In the genomic region with DNA sequence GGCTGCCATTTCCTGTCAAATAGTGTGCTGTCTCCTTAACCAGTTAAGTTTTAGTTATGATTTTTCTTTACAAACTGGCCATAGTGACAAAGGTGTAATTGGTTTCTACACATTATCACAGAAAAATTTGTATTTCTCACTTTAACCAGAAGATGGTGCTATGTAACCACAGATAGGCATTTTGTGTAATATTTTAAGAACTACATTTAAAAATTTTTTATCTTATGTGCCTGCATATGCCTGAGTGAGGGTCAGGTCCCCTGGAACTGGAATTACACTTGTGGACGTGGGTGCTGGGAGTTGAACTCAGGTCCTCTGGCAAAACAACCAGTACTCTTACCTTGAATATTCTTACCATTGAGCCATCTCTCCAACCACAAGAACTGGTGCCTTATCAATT, we compare ENCODE assay signal across 9 mouse cellular contexts. TPM values are rescaled to one million over a fixed set of nuclear protein-coding genes. Genes with fewer than 3 reads are reported as not detected.
DNase-seq lines count a peak whose midpoint lies in the region; ATAC-seq and TF ChIP-seq lines count a peak whose summit lies in the region.
"Had no signal": no experiment of that assay in that cellular context is flagged by ENCODE, and none has a peak within 500 bp of the region (broad histone marks: within the 10 kb centered on the region; RNA-seq: fewer than 3 reads in every experiment).

No protein-coding gene starts in this region.

- no peaks in the 10 kb centered on the region for H3K9me3 ChIP-seq in forebrain, embryonic 14.5 days (replicated peaks; ENCODE audit: control insufficient read depth, low read length)
- no peaks in the 10 kb centered on the region for H3K9me3 ChIP-seq in forebrain, embryonic 13.5 days (replicated peaks)
- H3K9me3 ChIP-seq in liver, embryonic 14.5 days (ENCODE audit: control insufficient read depth, low read length) = no peaks in the 10 kb centered on the region
- H3K9me3 ChIP-seq: liver, embryonic 13.5 days had no signal

- no peak overlapping the region for H3K4me2 ChIP-seq in forebrain, embryonic 14.5 days (ENCODE audit: low read length)
- no peak overlapping the region for H3K4me2 ChIP-seq in forebrain, embryonic 13.5 days
- no peak overlapping the region for H3K4me2 ChIP-seq in liver, embryonic 14.5 days (ENCODE audit: low read depth)
- H3K4me2 ChIP-seq: liver, embryonic 13.5 days had no signal

- WGBS in forebrain, embryonic 14.5 days = 71% methylated on average over 1 of the region's 1 CpGs
- 65% methylated on average over 1 of the region's 1 CpGs for WGBS in forebrain, embryonic 13.5 days
- 32% methylated on average over 1 of the region's 1 CpGs for WGBS in liver, embryonic 14.5 days (ENCODE audit: insufficient replicate concordance)

- no peak for ATAC-seq in forebrain, embryonic 14.5 days
- ATAC-seq in forebrain, embryonic 13.5 days = no peak; the same call in 1 of the 2 replicates
- ATAC-seq in liver, embryonic 14.5 days (ENCODE audit: insufficient read depth) = no peak

- no peak for TF ChIP-seq EP300 in liver, embryonic 14.5 days (IDR thresholded peaks at IDR 0.05; ENCODE audit: low read depth)

- peaks cover 48% of the 10 kb centered on the region for H3K36me3 ChIP-seq in forebrain, embryonic 14.5 days (ENCODE audit: control insufficient read depth, insufficient read depth, low read length)
- peaks cover 47% of the 10 kb centered on the region for H3K36me3 ChIP-seq in forebrain, embryonic 13.5 days (ENCODE audit: poor library complexity, severe bottlenecking)
- peaks cover 77% of the 10 kb centered on the region for H3K36me3 ChIP-seq in liver, embryonic 14.5 days (replicated peaks; ENCODE audit: control insufficient read depth, insufficient read depth, low read depth)

- H3K9ac ChIP-seq in forebrain, embryonic 14.5 days (ENCODE audit: low read length) = no peak overlapping the region
- no peak overlapping the region for H3K9ac ChIP-seq in forebrain, embryonic 13.5 days
- no peak overlapping the region for H3K9ac ChIP-seq in liver, embryonic 14.5 days (replicated peaks)
- H3K9ac ChIP-seq: liver, embryonic 13.5 days had no signal

- no peaks in the 10 kb centered on the region for H3K4me1 ChIP-seq in forebrain, embryonic 14.5 days (ENCODE audit: control insufficient read depth, insufficient read depth, low read length)
- H3K4me1 ChIP-seq in forebrain, embryonic 13.5 days = peaks cover 4% of the 10 kb centered on the region; the same call in 1 of the 2 replicates
- peaks cover 0 to 8% of the 10 kb centered on the region in 2 experiments; a peak in 2 of 4 replicates for H3K4me1 ChIP-seq in liver, embryonic 14.5 days (replicated peaks; ENCODE audit: control insufficient read depth in 2 of 2, insufficient read depth in 2 of 2, low read length in 1 of 2)

- TF ChIP-seq CTCF in liver, embryonic 14.5 days (IDR thresholded peaks at IDR 0.05; ENCODE audit: low read depth) = peak; percentile 39; the same call in 1 of the 2 replicates

- DNase-seq in forebrain, embryonic 14.5 days (ENCODE audit: low spot score) = peak; percentile 63
- no peak for DNase-seq in liver, embryonic 14.5 days (ENCODE audit: low read depth in 3 of 3, low spot score in 3 of 3)
- DNase-seq in liver (no peak), MEL-GATA-1-ER (ENCODE audit: extremely low read depth, low read depth) (peak; percentile 32)
- peak; percentile 29 for DNase-seq in retina, adult 2 months (ENCODE audit: low read depth, low spot score)
- DNase-seq in left cerebral cortex, adult 9 months (ENCODE audit: low spot score in 2 of 2) = no peak
- DNase-seq in thymus, postnatal 4 days = no peak
- DNase-seq: liver, embryonic 13.5 days had no signal

- no peak overlapping the region for H3K27ac ChIP-seq in forebrain, embryonic 14.5 days (ENCODE audit: low read depth, low read length)
- H3K27ac ChIP-seq in forebrain, embryonic 13.5 days = no peak overlapping the region
- no peak overlapping the region for H3K27ac ChIP-seq in liver, embryonic 14.5 days
- H3K27ac ChIP-seq: liver, embryonic 13.5 days had no signal

- H3K4me3 ChIP-seq in forebrain, embryonic 14.5 days (ENCODE audit: low read depth, low read length) = no peak overlapping the region
- no peak overlapping the region for H3K4me3 ChIP-seq in forebrain, embryonic 13.5 days
- no peak overlapping the region for H3K4me3 ChIP-seq in liver, embryonic 14.5 days (ENCODE audit: insufficient read depth in 1 of 2, low read depth in 2 of 2, low read length in 2 of 2)
- H3K4me3 ChIP-seq: liver, embryonic 13.5 days had no signal

- no peaks in the 10 kb centered on the region for H3K27me3 ChIP-seq in forebrain, embryonic 14.5 days (replicated peaks; ENCODE audit: control insufficient read depth, insufficient read depth, low read length)
- no peaks in the 10 kb centered on the region for H3K27me3 ChIP-seq in forebrain, embryonic 13.5 days
- no peaks in the 10 kb centered on the region for H3K27me3 ChIP-seq in liver, embryonic 14.5 days (ENCODE audit: control insufficient read depth, insufficient read depth, low read length)
- H3K27me3 ChIP-seq: liver, embryonic 13.5 days had no signal

RNA-seq across cellular contexts. Expression of a gene that starts 13.4 kb away (rescaled TPM):
- polyA plus RNA-seq in forebrain, embryonic 14.5 days (2014; fragmentation: Nextera tagmentation; extraction: Ambion mirVana) = 79.8 and 85.0 TPM in 2 replicates
- polyA plus RNA-seq in forebrain, embryonic 13.5 days (2015; fragmentation: Nextera tagmentation; extraction: Ambion mirVana) = 76.6 and 76.7 TPM in 2 replicates
- 30.0 and 49.7 TPM in 2 replicates for polyA plus RNA-seq in liver, embryonic 14.5 days (2012; rRNA removed)
- polyA plus RNA-seq in liver, embryonic 14.5 days (2014; fragmentation: Nextera tagmentation; extraction: Ambion mirVana) = 95.5 and 106 TPM in 2 replicates

RNA-seq across cellular contexts. Expression of a gene that starts 35.6 kb away (rescaled TPM):
- 423 and 444 TPM in 2 replicates for polyA plus RNA-seq in forebrain, embryonic 14.5 days (2014; fragmentation: Nextera tagmentation; extraction: Ambion mirVana)
- polyA plus RNA-seq in forebrain, embryonic 13.5 days (2015; fragmentation: Nextera tagmentation; extraction: Ambion mirVana) = 482 and 484 TPM in 2 replicates
- polyA plus RNA-seq in liver, embryonic 14.5 days (2012; rRNA removed) = 50.1 and 78.2 TPM in 2 replicates
- polyA plus RNA-seq in liver, embryonic 14.5 days (2014; fragmentation: Nextera tagmentation; extraction: Ambion mirVana) = 134 and 137 TPM in 2 replicates

RNA-seq across cellular contexts. Expression of a gene that starts 48.8 kb away (rescaled TPM):
- 284 and 324 TPM in 2 replicates for polyA plus RNA-seq in forebrain, embryonic 14.5 days (2014; fragmentation: Nextera tagmentation; extraction: Ambion mirVana)
- 303 and 331 TPM in 2 replicates for polyA plus RNA-seq in forebrain, embryonic 13.5 days (2015; fragmentation: Nextera tagmentation; extraction: Ambion mirVana)
- 110 and 137 TPM in 2 replicates for polyA plus RNA-seq in liver, embryonic 14.5 days (2012; rRNA removed)
- polyA plus RNA-seq in liver, embryonic 14.5 days (2014; fragmentation: Nextera tagmentation; extraction: Ambion mirVana) = 217 and 225 TPM in 2 replicates

Comparison
In these comparisons a context has a peak if more than half of its experiments do, and no peak if none do; other contexts are left out.
1. DNase-seq: peak in forebrain, embryonic 14.5 days (single experiment), MEL-GATA-1-ER (single experiment) and retina, adult 2 months (single experiment); none in liver, embryonic 14.5 days (0 of 3), liver (single experiment), left cerebral cortex, adult 9 months (0 of 2) and thymus, postnatal 4 days (single experiment).